Mouse (Mus musculus): ENCODE measurements around the gene Josd1.

Gene Josd1

GRCm38 (mm10) chr15:79658531-79659375 is 29.0 kb downstream of the Josd1 start, which contains the start of the genes Fam227a and Cby1:
TSS of gene Fam227a (minus strand) at chr15:79658956.
TSS of gene Cby1 (plus strand) at chr15:79659199.
- peak; percentile 97 for DNase-seq (ENCODE audit: low spot score)

- DNase-seq (ENCODE audit: low spot score), result peak; percentile 88
Observed at GRCm38 (mm10) chr15:79657837-79658530, 29.7 kb downstream of the Josd1 start.

GRCm38 (mm10) chr15:79656451-79656850 is 31.3 kb downstream of the Josd1 start:
- no peak for DNase-seq (ENCODE audit: low spot score)

GRCm38 (mm10) chr15:79651481-79651880 is 36.2 kb downstream of the Josd1 start:
- no peak for DNase-seq (ENCODE audit: low spot score)

GRCm38 (mm10) chr15:79650569-79650968 is 37.1 kb downstream of the Josd1 start:
- peak; percentile 53 for DNase-seq (ENCODE audit: low spot score)

GRCm38 (mm10) chr15:79648130-79648529 is 39.6 kb downstream of the Josd1 start:
- DNase-seq (ENCODE audit: low spot score), result no peak

- DNase-seq (ENCODE audit: low spot score), result no peak
Observed at GRCm38 (mm10) chr15:79645483-79645882, 42.2 kb downstream of the Josd1 start.

- DNase-seq (ENCODE audit: low spot score), result no peak
Observed at GRCm38 (mm10) chr15:79641135-79641817, 46.4 kb downstream of the Josd1 start.

- DNase-seq (ENCODE audit: low spot score), result no peak
Observed at GRCm38 (mm10) chr15:79630471-79630870, 57.2 kb downstream of the Josd1 start.
